Mouse (Mus musculus) heart, embryonic 12.5 days (tissue): ENCODE data around the gene Serp1. TPM values are rescaled to one million over a fixed set of nuclear protein-coding genes. Genes with fewer than 3 reads are reported as not detected.
"Not testable (repeated sequence)": the region's sequence is repeated elsewhere in the genome, so short reads cannot be mapped to it uniquely, and the experiment has no call there.

Experiments
- ATAC-seq: fragments of 200-750 bp; cut with Nextera tagmentation; 2 replicates; pipeline ENCODE4 v1.8.0; 2017; ENCODE audit warnings: moderate TSS enrichment, moderate library complexity; ENCODE audit not compliant: insufficient number of reproducible peaks, low FRiP score
- H3K27ac ChIP-seq: fragments of 300-500 bp; sonication (generic); 2 replicates; pipeline ENCODE4 v1.5.1; 2016; ENCODE audit warnings: mild to moderate bottlenecking, moderate library complexity; ENCODE audit not compliant: poor library complexity, severe bottlenecking
- H3K27me3 ChIP-seq: fragments of 300-500 bp; sonication (generic); replicated peaks from 2 replicates; pipeline ENCODE4 v1.6.1; 2016; ENCODE audit warnings: mild to moderate bottlenecking, moderate library complexity
- H3K36me3 ChIP-seq: fragments of 300-500 bp; sonication (generic); 2 replicates; pipeline ENCODE4 v1.6.1; 2016; ENCODE audit warnings: mild to moderate bottlenecking, moderate library complexity
- H3K4me1 ChIP-seq: fragments of 300-500 bp; sonication (generic); replicated peaks from 2 replicates; pipeline ENCODE4 v1.6.1; 2016; ENCODE audit warnings: mild to moderate bottlenecking
- H3K4me2 ChIP-seq: fragments of 300-500 bp; sonication (generic); 2 replicates; pipeline ENCODE4 v1.6.1; 2016; ENCODE audit warnings: mild to moderate bottlenecking, moderate library complexity
- H3K4me3 ChIP-seq: fragments of 300-500 bp; sonication (generic); 2 replicates; pipeline ENCODE4 v1.5.1; 2016; ENCODE audit warnings: mild to moderate bottlenecking
- H3K9ac ChIP-seq: fragments of 300-500 bp; sonication (generic); 2 replicates; pipeline ENCODE4 v1.6.1; 2016; ENCODE audit warnings: mild to moderate bottlenecking, moderate library complexity
- H3K9me3 ChIP-seq: fragments of 300-500 bp; sonication (generic); replicated peaks from 2 replicates; pipeline ENCODE4 v1.6.1; 2016; ENCODE audit warnings: mild to moderate bottlenecking, moderate library complexity
- WGBS: fragments of 180-500 bp; shearing (Covaris S2); methylation state at CpG from one replicate; pipeline ENCODE4 v1.1.7; 2016; 5-methylcytosine and 5-hydroxymethylcytosine counted together
- polyA plus RNA-seq: library from polyadenylated mRNA; unstranded; fragments of >200 nt; fragmentation: Nextera tagmentation; extraction: Ambion mirVana; gene quantifications from 2 replicates; pipeline ENCODE4 v1.2.1, GENCODE M21; 2016

Serp1 gene
- polyA plus RNA-seq, 1 experiment from 2014 or later, result 109 TPM

DNA sequence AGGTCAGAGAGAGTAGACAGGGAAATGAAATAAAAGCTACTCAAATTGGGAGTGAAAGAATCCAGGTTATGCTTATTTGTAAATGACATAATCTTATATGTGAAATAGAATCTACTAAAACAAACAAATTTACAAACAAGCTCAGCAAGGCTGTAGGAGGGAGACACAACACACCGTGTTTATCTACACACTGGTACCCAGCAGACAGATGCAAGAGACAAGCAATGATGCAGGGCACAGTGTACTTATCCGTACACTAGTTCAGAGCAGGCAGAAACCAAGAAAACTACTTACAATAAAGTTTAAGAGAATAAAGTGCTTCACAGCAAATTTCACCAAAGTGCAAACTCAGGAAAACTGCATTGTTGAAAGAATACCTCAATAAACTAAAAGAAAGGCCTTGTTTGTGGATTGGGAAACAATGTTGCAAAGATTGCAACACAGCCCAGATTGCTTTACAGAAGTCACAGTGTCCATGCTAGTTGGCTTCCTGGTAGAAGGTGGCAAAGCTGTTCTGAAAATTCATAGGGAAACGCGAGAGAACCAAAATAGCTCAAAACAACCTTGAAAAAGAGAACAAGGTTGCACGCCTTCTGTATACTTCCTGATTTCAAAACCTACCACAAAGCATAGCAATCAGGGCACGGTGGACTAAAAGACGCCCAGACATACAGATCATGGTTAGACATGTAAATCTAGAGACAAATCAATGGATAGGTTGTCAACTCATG lies 17.5 kb downstream of the Serp1 start:
- WGBS, result 78% methylated on average over 7 of the region's 7 CpGs

DNA sequence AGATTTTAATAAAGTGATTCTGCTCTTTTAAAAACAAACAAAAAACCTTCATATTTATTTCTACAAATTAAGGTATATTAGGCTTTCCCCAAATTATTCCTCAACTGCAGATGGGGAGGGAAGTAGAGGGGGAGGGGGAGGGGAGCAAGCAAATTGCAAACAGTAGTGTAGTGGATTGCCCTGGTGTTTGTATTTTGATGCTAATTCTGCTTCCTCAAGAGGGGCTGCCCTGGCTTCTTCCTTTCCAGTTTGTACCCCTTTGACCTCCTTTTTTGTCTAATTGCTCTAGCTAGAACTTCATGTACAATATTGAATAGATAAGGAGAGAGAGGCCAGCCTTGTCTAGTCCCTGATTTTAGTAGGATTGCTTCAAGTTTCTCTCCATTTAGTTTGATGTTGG lies 21.0 kb downstream of the Serp1 start:
- H3K9ac ChIP-seq, result no peak overlapping the region
- H3K36me3 ChIP-seq, result no peaks in the 10 kb centered on the region
- no peak overlapping the region for H3K4me3 ChIP-seq
- H3K27ac ChIP-seq, result no peak overlapping the region
- no peak overlapping the region for H3K4me2 ChIP-seq
- no peaks in the 10 kb centered on the region for H3K27me3 ChIP-seq
- H3K9me3 ChIP-seq, result no peaks in the 10 kb centered on the region
- no peak for ATAC-seq
- H3K4me1 ChIP-seq, result 0 out of 2 replicates have a peak, but pooled peaks cover 2% of the 10 kb centered on the region

More for the DNA sequence above, 17.5 kb downstream of the Serp1 start:
- ATAC-seq, result no peak
- H3K4me1 ChIP-seq, result 0 out of 2 replicates have a peak, but pooled peaks cover 2% of the 10 kb centered on the region
- no peak overlapping the region for H3K27ac ChIP-seq
- no peaks in the 10 kb centered on the region for H3K27me3 ChIP-seq
- no peaks in the 10 kb centered on the region for H3K36me3 ChIP-seq
- H3K4me3 ChIP-seq, result no peak overlapping the region
- H3K9me3 ChIP-seq, result no peaks in the 10 kb centered on the region
- no peak overlapping the region for H3K9ac ChIP-seq
- H3K4me2 ChIP-seq, result no peak overlapping the region

DNA sequence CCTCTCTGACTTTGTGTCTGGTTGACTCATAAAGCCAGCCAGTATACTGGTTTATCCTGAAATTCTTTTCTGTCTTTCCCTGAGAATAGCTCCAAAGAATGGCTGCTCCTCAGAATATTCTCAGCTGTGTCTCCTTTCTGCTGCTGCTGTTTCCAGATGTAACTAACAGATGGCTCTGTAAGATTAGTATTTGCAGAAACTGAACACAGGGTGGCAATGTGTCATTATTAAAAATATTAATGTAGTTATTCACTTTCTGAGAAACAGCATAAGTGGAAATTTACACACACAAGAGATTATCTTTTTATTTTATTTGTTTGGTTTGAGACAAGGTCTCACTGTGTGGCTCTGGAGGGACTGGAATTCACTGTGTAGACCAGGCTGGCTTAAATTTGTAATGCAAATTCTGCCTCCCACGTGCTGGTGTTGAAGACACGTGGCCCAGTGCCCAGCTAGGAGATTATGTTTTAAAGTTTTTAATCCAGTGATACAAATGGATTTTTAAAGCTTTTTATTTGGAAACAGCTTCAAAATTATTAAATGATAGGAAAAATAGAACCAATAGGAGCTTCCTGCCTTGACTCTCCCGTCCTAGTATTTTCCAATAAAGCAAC lies 21.9 kb downstream of the Serp1 start:
- Histone ChIP-seq H3K27ac (no peak overlapping the region), H3K9ac (no peak overlapping the region), H3K27me3 (no peaks in the 10 kb centered on the region), H3K4me1 (0 out of 2 replicates have a peak, but pooled peaks cover 2% of the 10 kb centered on the region), H3K36me3 (no peaks in the 10 kb centered on the region), H3K9me3 (no peaks in the 10 kb centered on the region), H3K4me2 (no peak overlapping the region), H3K4me3 (no peak overlapping the region)
- no peak for ATAC-seq
- 66% methylated on average over 3 of the region's 3 CpGs for WGBS

DNA sequence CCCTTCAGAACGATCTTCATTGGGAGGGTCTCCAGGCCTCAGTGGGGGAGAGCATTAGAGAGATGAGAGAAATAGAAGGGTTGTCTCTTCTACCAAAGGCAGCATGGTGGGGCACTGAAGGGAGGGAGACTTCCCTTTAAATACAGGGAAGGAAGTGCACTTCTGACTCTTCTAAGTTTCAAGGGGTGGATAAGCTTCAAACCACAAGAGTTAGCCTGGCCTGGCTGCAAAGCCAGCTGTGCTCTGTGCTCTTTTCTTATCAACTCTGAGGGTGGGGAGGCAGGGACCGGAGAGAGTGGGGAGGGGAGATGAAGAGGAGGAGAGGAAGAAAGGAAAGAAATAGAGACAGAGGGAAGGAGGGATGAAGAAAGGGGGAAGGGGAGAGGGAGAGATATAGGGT lies 23.7 kb downstream of the Serp1 start:
- H3K36me3 ChIP-seq, result no peaks in the 10 kb centered on the region
- H3K27me3 ChIP-seq, result no peaks in the 10 kb centered on the region
- 30% methylated on average over 2 of the region's 2 CpGs for whole genome bisulfite sequencing
- H3K27ac ChIP-seq, result no peak overlapping the region
- ATAC-seq, result no peak
- no peak overlapping the region for H3K4me3 ChIP-seq
- no peak overlapping the region for H3K4me2 ChIP-seq
- no peaks in the 10 kb centered on the region for H3K9me3 ChIP-seq
- no peaks in the 10 kb centered on the region for H3K4me1 ChIP-seq
- H3K9ac ChIP-seq, result no peak overlapping the region

DNA sequence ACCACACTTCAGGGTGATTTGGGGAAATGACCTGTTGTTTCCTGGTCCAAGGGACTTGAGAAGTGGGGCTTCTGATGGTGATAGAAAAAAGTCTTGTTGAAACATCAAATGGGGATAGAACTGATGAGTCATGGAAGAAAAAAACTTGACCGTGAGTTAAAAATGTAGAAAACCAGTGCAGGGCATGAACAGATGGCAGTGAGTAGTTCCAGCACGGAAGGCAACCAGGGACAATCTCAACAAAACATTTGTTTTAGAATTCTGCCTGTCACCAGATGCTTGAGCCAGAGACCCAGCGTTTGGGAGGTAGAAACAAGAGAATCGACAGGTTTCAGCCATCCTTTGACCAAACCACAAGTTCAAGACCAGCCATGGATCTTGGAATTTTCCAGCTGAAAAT lies 32.1 kb downstream of the Serp1 start:
- no peak for ATAC-seq
- H3K4me2 ChIP-seq, result no peak overlapping the region
- WGBS, result 69% methylated on average over 4 of the region's 4 CpGs

DNA sequence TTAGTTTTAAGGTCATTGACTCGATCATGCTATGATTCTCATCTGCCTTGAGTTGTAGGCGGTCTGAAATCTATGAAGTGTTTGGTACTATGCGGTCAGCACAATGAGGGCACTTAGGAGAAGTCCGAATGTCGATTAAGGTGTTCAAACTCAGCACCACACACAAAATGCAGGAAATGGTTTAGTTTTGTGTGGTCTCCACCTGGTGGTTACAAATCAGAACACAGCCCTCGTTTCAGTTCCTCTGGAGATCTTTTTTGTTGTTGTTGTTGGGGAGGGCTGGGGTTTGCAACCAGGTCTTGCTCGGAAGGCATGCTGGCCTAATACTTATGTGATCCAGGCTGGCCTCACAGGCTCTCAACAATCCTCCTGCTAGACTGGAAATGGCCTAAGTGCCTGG lies 34.9 kb downstream of the Serp1 start:
- Histone ChIP-seq H3K27me3 (no peaks in the 10 kb centered on the region), H3K4me1 (no peaks in the 10 kb centered on the region), H3K36me3 (no peaks in the 10 kb centered on the region), H3K9me3 (no peaks in the 10 kb centered on the region), H3K27ac (no peak overlapping the region), H3K4me2 (no peak overlapping the region), H3K9ac (no peak overlapping the region), H3K4me3 (no peak overlapping the region)
- 65% methylated on average over 7 of the region's 7 CpGs for WGBS
- ATAC-seq, result no peak

More for the DNA sequence above, 32.1 kb downstream of the Serp1 start:
- H3K4me3 ChIP-seq, result no peak overlapping the region
- H3K27me3 ChIP-seq, result no peaks in the 10 kb centered on the region
- H3K36me3 ChIP-seq, result no peaks in the 10 kb centered on the region
- no peak overlapping the region for H3K27ac ChIP-seq
- no peaks in the 10 kb centered on the region for H3K9me3 ChIP-seq
- H3K4me1 ChIP-seq, result no peaks in the 10 kb centered on the region
- no peak overlapping the region for H3K9ac ChIP-seq

DNA sequence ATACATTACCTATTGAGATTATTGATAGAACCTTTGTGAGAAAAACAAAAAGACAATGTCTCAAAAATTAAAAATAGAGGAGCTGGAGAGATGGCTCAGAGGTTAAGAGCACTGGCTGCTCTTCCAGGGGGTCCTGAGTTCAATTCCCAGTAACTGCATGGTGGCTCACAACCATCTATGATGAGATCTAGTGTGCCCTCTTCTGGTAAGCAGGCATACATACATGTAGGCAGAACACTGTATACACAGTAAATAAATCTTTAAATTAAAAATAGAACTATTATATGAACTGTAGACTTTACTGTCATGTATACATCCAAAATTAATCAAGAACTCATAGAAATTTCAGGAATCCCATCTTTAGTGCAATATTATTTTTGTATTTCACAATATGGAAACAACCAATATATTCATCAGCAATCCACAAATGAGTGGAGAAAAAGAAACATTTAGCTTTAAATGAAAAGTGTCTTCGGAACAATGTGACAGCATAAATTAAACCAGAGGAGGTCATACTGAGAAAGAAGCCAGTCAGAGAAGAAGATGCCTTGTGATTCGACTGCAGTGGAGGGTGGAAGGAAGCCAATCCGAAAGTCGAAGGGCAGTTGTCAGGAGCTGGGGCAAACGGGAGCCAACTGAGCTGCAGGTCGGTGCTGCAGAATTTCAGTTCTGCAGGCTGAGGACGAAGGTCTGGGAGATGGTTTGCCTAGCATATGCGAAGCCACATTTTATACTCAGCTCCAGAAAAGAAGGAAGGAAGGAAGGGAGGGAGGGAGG lies 37.5 kb downstream of the Serp1 start:
- no peak overlapping the region for H3K4me3 ChIP-seq
- no peak for ATAC-seq
- WGBS, result 78% methylated on average over 8 of the region's 8 CpGs
- H3K36me3 ChIP-seq, result no peaks in the 10 kb centered on the region
- no peak overlapping the region for H3K4me2 ChIP-seq
- H3K27me3 ChIP-seq, result no peaks in the 10 kb centered on the region
- no peaks in the 10 kb centered on the region for H3K4me1 ChIP-seq
- no peak overlapping the region for H3K27ac ChIP-seq
- H3K9me3 ChIP-seq, result no peaks in the 10 kb centered on the region
- H3K9ac ChIP-seq, result no peak overlapping the region

DNA sequence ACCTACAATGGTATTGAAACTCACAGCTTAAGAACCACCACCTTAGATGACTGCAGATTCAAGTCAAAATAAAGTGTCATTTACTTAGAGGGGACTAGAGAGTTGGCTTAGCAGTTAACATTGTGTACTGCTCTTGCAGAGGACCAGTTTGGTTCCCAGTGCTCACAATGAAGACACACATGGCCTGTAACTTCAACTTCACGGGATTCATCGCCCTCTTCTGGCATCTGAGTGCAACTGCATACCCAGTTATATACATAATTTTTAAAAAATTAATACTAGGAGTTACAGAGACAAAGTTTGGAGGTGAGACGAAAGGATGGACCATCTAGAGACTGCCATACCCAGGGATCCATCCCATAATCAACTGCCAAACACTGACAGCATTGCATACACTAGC lies 38.6 kb downstream of the Serp1 start:
- Histone ChIP-seq H3K27me3 (no peaks in the 10 kb centered on the region), H3K4me3 (no peak overlapping the region), H3K9me3 (no peaks in the 10 kb centered on the region), H3K36me3 (no peaks in the 10 kb centered on the region), H3K27ac (no peak overlapping the region), H3K9ac (no peak overlapping the region), H3K4me1 (no peaks in the 10 kb centered on the region), H3K4me2 (no peak overlapping the region)
- ATAC-seq, result no peak
- WGBS, result 64% methylated on average over 3 of the region's 3 CpGs

DNA sequence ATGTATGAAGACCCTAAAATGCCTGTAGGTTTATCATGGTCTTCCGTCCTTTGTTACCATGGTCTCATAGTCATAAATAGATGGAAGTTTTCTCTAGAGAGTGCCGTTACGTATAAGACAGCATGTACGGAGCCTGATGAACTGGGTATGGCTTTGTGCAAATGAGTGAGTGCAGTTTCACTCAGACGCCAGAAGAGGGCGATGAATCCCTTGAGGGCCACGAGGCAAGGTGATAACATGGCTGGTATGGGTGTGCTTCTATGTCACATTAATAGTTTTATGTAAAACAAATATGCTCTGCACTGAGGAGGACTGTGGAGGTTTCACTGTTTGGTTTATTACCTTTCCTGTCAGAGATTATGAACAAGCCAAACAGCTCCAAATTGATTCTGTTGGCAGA lies 39.8 kb downstream of the Serp1 start:
- H3K27ac ChIP-seq, result no peak overlapping the region
- ATAC-seq, result no peak
- no peak overlapping the region for H3K4me3 ChIP-seq
- H3K9ac ChIP-seq, result no peak overlapping the region
- H3K4me2 ChIP-seq, result no peak overlapping the region
- H3K27me3 ChIP-seq, result no peaks in the 10 kb centered on the region
- H3K9me3 ChIP-seq, result no peaks in the 10 kb centered on the region
- H3K4me1 ChIP-seq, result 0 out of 2 replicates have a peak, but pooled peaks cover 3% of the 10 kb centered on the region
- 66% methylated on average over 7 of the region's 7 CpGs for WGBS
- no peaks in the 10 kb centered on the region for H3K36me3 ChIP-seq

DNA sequence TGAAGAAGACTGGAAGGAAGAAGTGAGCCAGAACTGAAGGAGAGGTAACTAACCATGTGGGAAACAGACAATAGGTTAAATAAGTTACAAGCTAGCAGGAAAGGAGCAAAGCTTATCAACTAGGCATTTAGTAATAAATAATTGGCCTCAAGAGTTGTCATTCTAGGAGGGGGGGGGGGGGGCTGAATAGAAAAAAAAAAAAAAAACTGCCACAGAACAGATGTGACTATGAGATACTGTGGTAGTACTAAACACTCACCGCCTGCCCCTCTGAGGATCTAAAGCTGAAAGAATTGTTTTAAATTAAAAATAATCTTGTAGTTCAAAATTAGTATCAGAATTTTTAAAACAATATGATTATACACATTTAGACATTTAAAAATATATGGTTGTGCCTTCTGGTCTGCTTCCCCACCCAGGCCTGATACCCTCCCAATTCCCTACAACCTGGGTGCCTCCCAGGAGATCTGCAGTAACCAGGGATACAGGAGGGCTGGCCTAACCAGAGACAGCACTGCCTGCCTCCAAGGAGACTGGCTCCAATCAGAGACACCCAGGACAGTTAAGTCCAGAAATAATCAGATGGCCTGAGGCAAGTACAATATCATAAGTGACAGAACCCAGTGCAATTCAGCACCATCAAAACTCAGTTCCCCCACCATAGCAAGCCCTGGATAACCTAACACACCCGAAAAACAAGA lies 46.8 kb downstream of the Serp1 start:
- no peak overlapping the region for H3K4me2 ChIP-seq
- H3K27me3 ChIP-seq, result no peaks in the 10 kb centered on the region
- no peak overlapping the region for H3K27ac ChIP-seq
- H3K4me3 ChIP-seq, result no peak overlapping the region
- no peaks in the 10 kb centered on the region for H3K9me3 ChIP-seq
- 77% methylated on average over 2 of the region's 2 CpGs for WGBS
- no peaks in the 10 kb centered on the region for H3K36me3 ChIP-seq
- no peak for ATAC-seq
- H3K9ac ChIP-seq, result no peak overlapping the region
- H3K4me1 ChIP-seq, result 0 out of 2 replicates have a peak, but pooled peaks cover 3% of the 10 kb centered on the region

DNA sequence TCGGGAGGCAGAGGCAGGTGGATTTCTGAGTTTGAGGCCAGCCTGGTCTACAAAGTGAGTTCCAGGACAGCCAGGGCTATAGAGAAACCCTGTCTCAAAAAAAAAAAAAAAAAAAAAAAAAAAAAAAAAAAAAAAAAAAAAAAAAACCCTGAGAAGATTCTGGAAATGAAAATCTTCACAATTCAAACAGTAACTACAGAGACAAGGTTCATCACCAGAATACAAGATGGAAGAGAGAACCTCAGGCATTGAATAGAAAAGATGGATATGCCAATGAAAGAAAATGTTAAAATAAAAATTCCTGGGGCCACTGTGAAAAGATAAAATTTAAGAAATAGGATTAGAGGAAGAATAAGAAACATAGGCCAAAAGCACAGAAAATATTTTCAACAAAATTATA lies 50.4 kb downstream of the Serp1 start:
- not testable (repeated sequence) for H3K4me1 ChIP-seq, H3K4me2 ChIP-seq, H3K9ac ChIP-seq, H3K27ac ChIP-seq, ATAC-seq, H3K36me3 ChIP-seq, H3K9me3 ChIP-seq, H3K4me3 ChIP-seq, H3K27me3 ChIP-seq
- 100% methylated on average over 1 of the region's 1 CpGs for WGBS
